Mouse (Mus musculus): Measurements from ENCODE around the gene Rcbtb2. TPM values are rescaled to one million over a fixed set of nuclear protein-coding genes. Genes with fewer than 3 reads are reported as not detected.
"Not testable (repeated sequence)": the region's sequence is repeated elsewhere in the genome, so short reads cannot be mapped to it uniquely, and the experiment has no call there.

Rcbtb2 gene
- total RNA-seq, 2 experiments from 2014 or later, result 17.7 to 23.4 TPM

DNA sequence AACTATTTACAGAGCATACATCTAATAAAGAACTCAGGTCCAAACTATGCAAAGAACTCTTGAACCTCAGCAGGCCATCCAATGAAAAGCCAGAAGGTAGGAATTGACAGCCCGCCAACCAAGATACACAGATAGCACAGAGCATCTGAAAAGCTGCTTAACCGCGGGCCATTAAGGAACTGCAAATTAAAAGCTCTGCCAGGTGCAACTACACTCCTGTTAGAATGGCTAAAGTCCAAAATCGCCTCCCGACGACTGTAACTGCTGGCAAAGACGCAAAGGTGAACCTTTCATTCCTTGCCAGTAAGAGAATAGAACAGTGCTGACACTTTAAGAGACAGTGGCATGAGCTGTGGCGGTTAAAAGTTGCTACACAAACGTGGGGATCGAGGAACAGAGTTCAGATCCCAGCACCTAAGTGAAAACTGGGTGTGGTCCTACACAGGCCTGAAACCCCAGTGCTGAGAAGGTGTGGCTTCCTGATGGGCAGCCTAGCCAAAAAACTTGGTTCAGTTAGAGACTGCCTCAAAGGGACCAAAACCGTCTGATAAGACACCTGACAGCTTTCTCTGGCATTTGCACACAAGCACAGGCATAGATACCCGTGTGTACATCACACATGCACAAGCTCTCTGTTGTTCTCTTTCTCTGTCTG is 10.5 kb upstream of the Rcbtb2 start:
- intact Hi-C loops (cut with DNase I; ENCODE audit: low total_unique reads), result loop anchor here (5.0 kb wide), 1 partner anchor 35 kb away; no protein-coding TSS in a partner anchor
- DNase-seq, result no peak

GRCm38 (mm10) chr14:73114952-73115351 is 7.9 kb upstream of the Rcbtb2 start:
- DNase-seq, result not testable (repeated sequence)
- intact Hi-C loops (cut with DNase I; ENCODE audit: low total_unique reads), result loop anchor here (5.0 kb wide), 1 partner anchor 32 kb away; no protein-coding TSS in a partner anchor

GRCm38 (mm10) chr14:73116301-73116700 is 6.5 kb upstream of the Rcbtb2 start:
- DNase-seq, result no peak
- intact Hi-C loops (cut with DNase I; ENCODE audit: low total_unique reads), result no loop called here

GRCm38 (mm10) chr14:73116938-73117337 is 5.9 kb upstream of the Rcbtb2 start:
- DNase-seq, result peak; percentile 41
- intact Hi-C loops (cut with DNase I; ENCODE audit: low total_unique reads), result no loop called here

DNA sequence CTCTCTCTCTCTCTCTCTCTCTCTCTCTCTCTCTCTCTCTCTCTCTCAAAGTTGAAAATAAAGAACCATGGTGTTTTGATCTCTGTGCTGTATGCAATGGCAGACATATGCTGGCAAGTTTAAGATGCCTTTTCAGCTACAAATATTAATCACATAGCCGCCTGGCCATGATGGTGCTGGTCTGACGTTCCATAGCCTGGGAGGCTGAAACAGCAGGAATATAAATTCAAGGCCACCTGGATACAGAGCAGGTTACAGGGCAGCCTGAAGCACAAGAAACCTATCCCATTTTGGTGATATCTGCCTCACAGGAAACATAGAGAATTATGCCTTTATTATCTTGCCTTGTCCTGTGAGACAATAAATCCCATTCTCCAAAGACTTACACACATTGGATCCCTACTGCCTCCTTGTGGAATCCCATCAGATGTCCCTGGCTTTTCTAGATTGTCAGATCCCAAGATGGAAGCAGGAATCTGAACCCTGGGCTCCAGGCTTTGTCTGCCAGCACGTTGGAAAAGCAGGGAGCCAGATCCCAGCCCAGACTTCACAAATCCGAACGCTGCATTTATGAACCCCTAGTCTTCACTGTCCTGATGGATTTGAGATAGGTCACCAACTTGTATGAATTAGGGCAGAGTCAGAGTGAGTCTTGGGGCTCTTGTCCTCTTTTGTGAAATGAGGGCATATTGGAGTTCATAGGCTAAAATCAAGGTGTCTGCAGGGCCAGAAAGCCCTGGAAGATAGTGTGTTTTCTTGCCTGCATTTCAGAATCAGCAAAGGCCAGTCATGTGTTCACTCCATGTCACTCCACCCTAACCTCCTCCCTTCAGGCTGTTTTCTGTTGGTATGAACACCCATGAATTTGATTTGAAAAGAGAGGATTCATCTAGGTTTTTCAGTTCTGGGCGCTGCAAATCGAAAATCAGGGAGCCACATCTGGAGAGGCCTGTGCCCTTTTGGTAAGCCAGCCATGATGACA is 5.1 kb upstream of the Rcbtb2 start:
- no peak for DNase-seq
- intact Hi-C loops (cut with DNase I; ENCODE audit: low total_unique reads), result no loop called here

GRCm38 (mm10) chr14:73118482-73119347 is 4.1 kb upstream of the Rcbtb2 start:
- no peak for DNase-seq
- intact Hi-C loops (cut with DNase I; ENCODE audit: low total_unique reads), result no loop called here

DNA sequence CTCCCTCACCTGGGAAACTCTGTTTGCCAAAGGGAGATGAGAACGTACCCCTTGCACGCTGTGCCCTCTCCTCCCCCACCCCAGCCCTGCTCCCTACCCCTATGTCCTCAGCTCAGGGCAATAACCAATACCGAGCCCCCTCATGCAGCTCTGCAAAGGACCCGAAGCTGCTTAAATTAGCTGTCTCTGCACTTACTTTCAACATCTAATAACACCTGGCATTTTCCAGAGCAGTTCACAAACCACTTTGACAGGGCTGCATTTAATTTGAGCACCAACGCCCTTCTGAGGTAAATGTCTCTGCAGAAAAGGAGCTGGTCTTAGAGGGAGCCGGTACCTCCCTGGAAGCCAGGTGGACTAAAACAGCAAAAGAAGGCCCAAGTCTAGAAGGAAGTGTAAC is 3.4 kb upstream of the Rcbtb2 start:
- intact Hi-C loops (cut with DNase I; ENCODE audit: low total_unique reads), result no loop called here
- DNase-seq, result no peak

- DNase-seq, result no peak
- intact Hi-C loops (cut with DNase I; ENCODE audit: low total_unique reads), result no loop called here
Measured at GRCm38 (mm10) chr14:73119966-73120365, 2.9 kb upstream of the Rcbtb2 start.

DNA sequence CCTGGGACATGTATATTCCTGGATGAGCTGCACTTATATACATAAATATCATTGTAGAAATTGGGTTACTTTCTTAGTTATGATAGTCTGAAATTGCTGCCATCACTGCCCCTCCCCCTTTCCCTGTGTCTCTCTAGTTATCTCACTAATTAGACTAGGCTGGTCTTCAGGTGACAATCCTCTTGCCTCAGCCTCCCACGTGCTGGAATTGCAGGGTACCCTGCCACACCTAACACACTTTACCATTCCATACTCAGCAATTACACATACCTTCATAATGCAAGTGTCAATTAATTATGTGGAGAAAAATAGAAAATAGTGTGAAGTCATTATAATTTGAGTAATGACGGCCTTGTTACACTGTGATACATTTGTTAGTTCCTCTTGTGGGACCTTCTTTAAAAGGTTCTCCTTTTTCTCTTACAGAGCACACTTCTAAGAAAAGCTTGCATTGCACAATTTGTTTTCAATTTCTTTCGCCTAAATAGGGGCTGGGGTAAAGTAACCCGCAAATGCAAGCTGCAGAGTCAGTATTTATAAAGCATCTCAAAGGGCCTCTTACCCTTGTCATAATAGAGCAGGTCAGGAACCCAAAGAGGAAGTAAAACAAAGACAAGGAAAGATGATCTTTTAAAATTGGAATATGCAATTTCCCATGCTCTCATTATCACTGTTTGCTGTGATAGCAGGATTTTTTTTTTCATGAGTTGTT is 470 bp upstream of the Rcbtb2 start:
- no peak for DNase-seq
- intact Hi-C loops (cut with DNase I; ENCODE audit: low total_unique reads), result no loop called here

- no peak for DNase-seq
- intact Hi-C loops (cut with DNase I; ENCODE audit: low total_unique reads), result no loop called here
Measured at GRCm38 (mm10) chr14:73123381-73123780, 544 bp downstream of the Rcbtb2 start.

GRCm38 (mm10) chr14:73123786-73124185 is 949 bp downstream of the Rcbtb2 start:
- DNase-seq, result no peak
- intact Hi-C loops (cut with DNase I; ENCODE audit: low total_unique reads), result no loop called here

DNA sequence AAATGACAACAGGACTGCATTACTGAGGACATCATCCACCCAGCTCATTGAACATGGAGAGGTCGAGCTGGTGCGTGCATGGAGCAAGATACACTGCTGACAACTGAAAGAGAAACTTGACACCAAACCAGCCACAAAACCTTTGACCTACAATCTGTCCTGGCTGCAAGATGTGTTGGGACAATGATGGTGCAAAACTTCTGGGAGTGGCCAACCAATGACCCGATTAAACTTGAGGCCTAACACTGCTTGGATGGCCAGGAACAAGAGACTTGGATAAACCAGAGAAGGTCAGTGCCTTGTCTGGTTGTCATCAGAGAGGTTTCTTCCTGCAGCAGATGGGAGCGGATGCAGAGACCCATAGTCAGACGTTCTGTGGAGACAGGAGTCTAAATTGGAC is 7.7 kb downstream of the Rcbtb2 start:
- intact Hi-C loops (cut with DNase I; ENCODE audit: low total_unique reads), result no loop called here
- DNase-seq, result no peak

GRCm38 (mm10) chr14:73131856-73132410 is 9.1 kb downstream of the Rcbtb2 start:
- DNase-seq, result no peak

DNA sequence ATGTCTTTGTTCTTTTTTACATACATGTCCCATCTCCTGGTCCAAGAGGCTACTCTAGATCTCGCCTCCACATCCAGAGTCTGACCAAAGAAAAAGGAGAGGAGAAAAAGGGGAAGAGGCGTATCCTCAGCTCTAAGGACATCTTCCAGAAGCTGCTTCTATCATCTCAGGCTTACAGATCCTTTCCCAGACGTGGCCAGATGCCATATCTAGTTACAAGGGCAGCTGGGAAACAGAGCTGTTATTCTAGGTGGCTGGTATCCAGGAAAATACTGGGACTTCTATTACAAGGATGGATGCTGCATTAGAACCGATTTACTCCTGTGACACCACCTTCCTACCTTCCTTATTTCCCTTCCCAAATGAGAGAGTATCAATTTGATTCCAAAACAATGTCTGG is 9.9 kb downstream of the Rcbtb2 start:
- no peak for DNase-seq
- intact Hi-C loops (cut with DNase I; ENCODE audit: low total_unique reads), result no loop called here

More at GRCm38 (mm10) chr14:73131856-73132410, 9.1 kb downstream of the Rcbtb2 start:
- intact Hi-C loops (cut with DNase I; ENCODE audit: low total_unique reads), result no loop called here

DNA sequence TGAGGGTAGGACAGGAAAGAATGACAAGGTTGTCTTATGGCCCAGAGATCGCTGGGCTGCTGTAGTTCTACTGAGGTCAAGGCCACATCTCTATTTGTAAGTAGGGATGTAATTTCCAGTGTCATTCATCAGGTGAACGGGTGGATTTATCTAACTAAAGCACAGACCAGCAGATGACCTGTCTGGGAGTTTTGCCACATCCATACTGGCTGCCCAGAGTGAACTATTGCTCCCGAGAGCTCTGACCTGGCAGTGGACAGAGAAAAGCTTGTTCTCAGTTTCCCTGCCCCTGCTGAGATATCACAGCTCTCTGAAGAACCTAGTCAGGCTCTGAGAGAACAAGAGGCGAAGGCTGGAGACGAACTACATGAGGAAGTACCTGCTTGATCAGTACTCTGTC is 14.4 kb downstream of the Rcbtb2 start:
- DNase-seq, result no peak
- intact Hi-C loops (cut with DNase I; ENCODE audit: low total_unique reads), result no loop called here

DNA sequence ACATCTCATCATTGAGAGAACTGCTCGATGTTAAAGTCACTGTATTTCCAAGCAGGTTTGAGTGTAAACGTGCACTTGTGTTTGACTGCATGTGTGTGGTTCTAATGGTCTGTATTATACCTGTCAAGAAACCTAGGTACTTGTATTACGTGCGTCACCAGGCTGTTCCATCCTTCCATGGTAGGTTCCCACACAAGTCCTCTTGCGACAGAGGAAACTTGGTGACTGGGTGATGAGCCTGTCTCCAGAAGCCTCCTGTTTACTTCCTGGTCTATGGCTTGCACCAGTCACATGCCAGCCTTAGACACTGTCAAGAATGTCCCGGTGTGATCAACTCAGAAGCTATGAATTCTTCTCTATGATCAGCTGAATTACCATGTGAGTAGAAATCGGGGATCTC is 15.6 kb downstream of the Rcbtb2 start:
- DNase-seq, result no peak
- intact Hi-C loops (cut with DNase I; ENCODE audit: low total_unique reads), result no loop called here

GRCm38 (mm10) chr14:73139866-73140265 is 17.0 kb downstream of the Rcbtb2 start:
- intact Hi-C loops (cut with DNase I; ENCODE audit: low total_unique reads), result no loop called here
- no peak for DNase-seq

DNA sequence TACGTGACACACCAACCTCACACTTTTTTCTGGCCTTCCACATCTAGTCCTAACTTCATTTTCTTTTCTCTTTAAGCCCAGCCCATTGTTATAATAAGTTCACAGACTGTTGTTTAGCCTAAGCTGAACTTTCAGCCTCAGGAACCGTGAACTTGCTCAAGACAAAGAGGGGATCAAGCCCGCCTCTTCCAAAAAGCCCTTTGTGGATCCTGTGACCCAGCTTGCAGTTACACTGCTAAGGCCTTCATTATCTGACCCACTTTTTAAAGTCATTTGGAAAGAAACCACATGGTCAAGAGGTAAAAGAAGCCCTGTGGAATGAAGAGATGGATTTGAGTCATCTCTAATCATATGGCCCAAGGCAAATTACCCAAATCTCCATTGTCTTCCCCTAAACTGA is 19.0 kb downstream of the Rcbtb2 start:
- no peak for DNase-seq
- intact Hi-C loops (cut with DNase I; ENCODE audit: low total_unique reads), result no loop called here

GRCm38 (mm10) chr14:73142421-73142895 is 19.6 kb downstream of the Rcbtb2 start:
- DNase-seq, result no peak
- intact Hi-C loops (cut with DNase I; ENCODE audit: low total_unique reads), result no loop called here
